Mouse (Mus musculus) erythroid progenitor cell, adult 5-6 weeks (primary cell): ENCODE measurements around the gene Psme2. TPM values are rescaled to one million over a fixed set of nuclear protein-coding genes. Genes with fewer than 3 reads are reported as not detected.

ENCODE experiments used
- ATAC-seq: replicated peaks from 2 replicates; pipeline ENCODE4 v1.8.0; 2016; ENCODE audit warnings: moderate number of reproducible peaks, mild to moderate bottlenecking, moderate TSS enrichment, inconsistent platforms; ENCODE audit not compliant: poor library complexity, low FRiP score, severe bottlenecking
- total RNA-seq, 2 experiments: library from RNA; stranded (forward) in 1 of 2; stranded (reverse) in 1 of 2; fragments of 150-400 nt in 1 of 2; fragments of 186-747, 209-891 nt in 1 of 2; gene quantifications; 2 replicates each; pipeline versions ENCODE4 v1.2.3 to v1.2.4; 2015 to 2017; ENCODE audit warnings: low replicate concordance in 2 of 2

The Psme2 gene
- total RNA-seq, 2 experiments from 2014 or later = 45.1 to 112 TPM

- ATAC-seq = peak; percentile 86
Measured at GRCm38 (mm10) chr14:55540067-55540786, 50.7 kb downstream of the Psme2 start, which contains the start of gene Pck2. Pck2 (plus strand) TSS chr14:55540266.

Other genes with a start within 250 kb of the Psme2 start
Only the 30 nearest of the 31 such genes appear.
- gene Dhrs4, start 112.4 kb downstream of the Psme2 start, total RNA-seq (2015; ENCODE audit: low replicate concordance) = 15.5 and 26.4 TPM in 2 replicates
- 21.8 and 34.7 TPM in 2 replicates for gene Dhrs4, start 112.4 kb downstream of the Psme2 start, total RNA-seq (2017; ENCODE audit: low replicate concordance)
- gene Carmil3, start 100.5 kb downstream of the Psme2 start, total RNA-seq (2015; ENCODE audit: low replicate concordance) = 0.42 TPM in 1 of 2 replicates, not detected in the other
- gene Carmil3, start 100.5 kb downstream of the Psme2 start, total RNA-seq (2017; ENCODE audit: low replicate concordance) = 0.13 TPM in 1 of 2 replicates, not detected in the other
- not detected in 2 replicates for gene Cpne6, start 80.7 kb downstream of the Psme2 start, total RNA-seq (2015; ENCODE audit: low replicate concordance)
- gene Cpne6, start 80.7 kb downstream of the Psme2 start, total RNA-seq (2017; ENCODE audit: low replicate concordance) = not detected in 2 replicates
- 0.84 TPM in 1 of 2 replicates, not detected in the other for gene Nrl, start 66.1 kb downstream of the Psme2 start, total RNA-seq (2015; ENCODE audit: low replicate concordance)
- 0.51 and 0.98 TPM in 2 replicates for gene Nrl, start 66.1 kb downstream of the Psme2 start, total RNA-seq (2017; ENCODE audit: low replicate concordance)
- 79.3 and 89.7 TPM in 2 replicates for gene Pck2, start 50.8 kb downstream of the Psme2 start, total RNA-seq (2015; ENCODE audit: low replicate concordance)
- gene Pck2, start 50.8 kb downstream of the Psme2 start, total RNA-seq (2017; ENCODE audit: low replicate concordance) = 112 and 125 TPM in 2 replicates
- 31.0 and 44.0 TPM in 2 replicates for gene Dcaf11, start 31.1 kb downstream of the Psme2 start, total RNA-seq (2015; ENCODE audit: low replicate concordance)
- 20.2 and 39.3 TPM in 2 replicates for gene Dcaf11, start 31.1 kb downstream of the Psme2 start, total RNA-seq (2017; ENCODE audit: low replicate concordance)
- 6.5 TPM in 1 of 2 replicates, not detected in the other for gene A730061H03Rik, start 30.7 kb downstream of the Psme2 start, total RNA-seq (2015; ENCODE audit: low replicate concordance)
- gene A730061H03Rik, start 30.7 kb downstream of the Psme2 start, total RNA-seq (2017; ENCODE audit: low replicate concordance) = not detected in 2 replicates
- gene Fitm1, start 15.5 kb downstream of the Psme2 start, total RNA-seq (2015; ENCODE audit: low replicate concordance) = not detected in 2 replicates
- not detected in 2 replicates for gene Fitm1, start 15.5 kb downstream of the Psme2 start, total RNA-seq (2017; ENCODE audit: low replicate concordance)
- 287 and 391 TPM in 2 replicates for gene Psme1, start 13.0 kb downstream of the Psme2 start, total RNA-seq (2015; ENCODE audit: low replicate concordance)
- gene Psme1, start 13.0 kb downstream of the Psme2 start, total RNA-seq (2017; ENCODE audit: low replicate concordance) = 37.7 and 64.8 TPM in 2 replicates
- gene Emc9, start 5.8 kb downstream of the Psme2 start, total RNA-seq (2015; ENCODE audit: low replicate concordance) = 11.7 and 19.8 TPM in 2 replicates
- gene Emc9, start 5.8 kb downstream of the Psme2 start, total RNA-seq (2017; ENCODE audit: low replicate concordance) = 3.3 and 14.8 TPM in 2 replicates
- 20.2 and 22.2 TPM in 2 replicates for gene Rnf31, start 595 bp upstream of the Psme2 start, total RNA-seq (2015; ENCODE audit: low replicate concordance)
- gene Rnf31, start 595 bp upstream of the Psme2 start, total RNA-seq (2017; ENCODE audit: low replicate concordance) = 31.8 and 34.7 TPM in 2 replicates
- 70.8 and 89.0 TPM in 2 replicates for gene Irf9, start 12.5 kb upstream of the Psme2 start, total RNA-seq (2015; ENCODE audit: low replicate concordance)
- 87.4 and 106 TPM in 2 replicates for gene Irf9, start 12.5 kb upstream of the Psme2 start, total RNA-seq (2017; ENCODE audit: low replicate concordance)
- gene Rec8, start 26.9 kb upstream of the Psme2 start, total RNA-seq (2015; ENCODE audit: low replicate concordance) = 6.5 TPM in 1 of 2 replicates, not detected in the other
- 1.4 and 7.7 TPM in 2 replicates for gene Rec8, start 26.9 kb upstream of the Psme2 start, total RNA-seq (2017; ENCODE audit: low replicate concordance)
- gene Ipo4, start 44.8 kb upstream of the Psme2 start, total RNA-seq (2015; ENCODE audit: low replicate concordance) = 29.9 and 46.5 TPM in 2 replicates
- 18.1 and 53.9 TPM in 2 replicates for gene Ipo4, start 44.8 kb upstream of the Psme2 start, total RNA-seq (2017; ENCODE audit: low replicate concordance)
- gene Gm49378, start 46.8 kb upstream of the Psme2 start, total RNA-seq (2015; ENCODE audit: low replicate concordance) = 12.3 and 17.2 TPM in 2 replicates
- 3.5 and 7.0 TPM in 2 replicates for gene Gm49378, start 46.8 kb upstream of the Psme2 start, total RNA-seq (2017; ENCODE audit: low replicate concordance)
- gene Tm9sf1, start 52.7 kb upstream of the Psme2 start, total RNA-seq (2015; ENCODE audit: low replicate concordance) = 39.8 and 58.4 TPM in 2 replicates
- gene Tm9sf1, start 52.7 kb upstream of the Psme2 start, total RNA-seq (2017; ENCODE audit: low replicate concordance) = 47.0 and 64.3 TPM in 2 replicates
- 6.5 TPM in 1 of 2 replicates, not detected in the other for gene Tssk4, start 59.1 kb upstream of the Psme2 start, total RNA-seq (2015; ENCODE audit: low replicate concordance)
- 1.3 and 2.5 TPM in 2 replicates for gene Tssk4, start 59.1 kb upstream of the Psme2 start, total RNA-seq (2017; ENCODE audit: low replicate concordance)
- gene Mdp1, start 69.4 kb upstream of the Psme2 start, total RNA-seq (2015; ENCODE audit: low replicate concordance) = 14.3 and 20.5 TPM in 2 replicates
- 2.3 and 14.9 TPM in 2 replicates for gene Mdp1, start 69.4 kb upstream of the Psme2 start, total RNA-seq (2017; ENCODE audit: low replicate concordance)
- gene Gmpr2, start 80.8 kb upstream of the Psme2 start, total RNA-seq (2015; ENCODE audit: low replicate concordance) = 1.7 and 3.6 TPM in 2 replicates
- 9.0 and 14.1 TPM in 2 replicates for gene Gmpr2, start 80.8 kb upstream of the Psme2 start, total RNA-seq (2017; ENCODE audit: low replicate concordance)
- 105 and 189 TPM in 2 replicates for gene Nedd8, start 81.0 kb upstream of the Psme2 start, total RNA-seq (2015; ENCODE audit: low replicate concordance)
- gene Nedd8, start 81.0 kb upstream of the Psme2 start, total RNA-seq (2017; ENCODE audit: low replicate concordance) = 102 and 138 TPM in 2 replicates
- 39.6 and 50.7 TPM in 2 replicates for gene Tinf2, start 90.7 kb upstream of the Psme2 start, total RNA-seq (2015; ENCODE audit: low replicate concordance)
- 31.5 and 57.4 TPM in 2 replicates for gene Tinf2, start 90.7 kb upstream of the Psme2 start, total RNA-seq (2017; ENCODE audit: low replicate concordance)
- gene Tgm1, start 122.8 kb upstream of the Psme2 start, total RNA-seq (2015; ENCODE audit: low replicate concordance) = 1.4 and 4.6 TPM in 2 replicates
- gene Tgm1, start 122.8 kb upstream of the Psme2 start, total RNA-seq (2017; ENCODE audit: low replicate concordance) = 1.8 TPM in 1 of 2 replicates, not detected in the other
- 2.9 and 6.3 TPM in 2 replicates for gene Rabggta, start 131.2 kb upstream of the Psme2 start, total RNA-seq (2015; ENCODE audit: low replicate concordance)
- gene Rabggta, start 131.2 kb upstream of the Psme2 start, total RNA-seq (2017; ENCODE audit: low replicate concordance) = 6.0 TPM in 1 of 2 replicates, not detected in the other
- 6.7 and 39.3 TPM in 2 replicates for gene Dhrs1, start 154.6 kb upstream of the Psme2 start, total RNA-seq (2015; ENCODE audit: low replicate concordance)
- 0.76 and 10.4 TPM in 2 replicates for gene Dhrs1, start 154.6 kb upstream of the Psme2 start, total RNA-seq (2017; ENCODE audit: low replicate concordance)
- gene Nop9, start 154.6 kb upstream of the Psme2 start, total RNA-seq (2015; ENCODE audit: low replicate concordance) = 5.9 and 8.6 TPM in 2 replicates
- 7.2 and 11.7 TPM in 2 replicates for gene Nop9, start 154.6 kb upstream of the Psme2 start, total RNA-seq (2017; ENCODE audit: low replicate concordance)
- gene Cideb, start 167.3 kb upstream of the Psme2 start, total RNA-seq (2015; ENCODE audit: low replicate concordance) = not detected in 2 replicates
- not detected in 2 replicates for gene Cideb, start 167.3 kb upstream of the Psme2 start, total RNA-seq (2017; ENCODE audit: low replicate concordance)
- not detected in 2 replicates for gene Ltb4r2, start 170.3 kb upstream of the Psme2 start, total RNA-seq (2015; ENCODE audit: low replicate concordance)
- gene Ltb4r2, start 170.3 kb upstream of the Psme2 start, total RNA-seq (2017; ENCODE audit: low replicate concordance) = not detected in 2 replicates
- gene Ltb4r1, start 174.8 kb upstream of the Psme2 start, total RNA-seq (2015; ENCODE audit: low replicate concordance) = 8.8 and 11.9 TPM in 2 replicates
- gene Ltb4r1, start 174.8 kb upstream of the Psme2 start, total RNA-seq (2017; ENCODE audit: low replicate concordance) = 2.8 and 8.9 TPM in 2 replicates
- not detected in 2 replicates for gene Adcy4, start 193.0 kb upstream of the Psme2 start, total RNA-seq (2015; ENCODE audit: low replicate concordance)
- not detected in 2 replicates for gene Adcy4, start 193.0 kb upstream of the Psme2 start, total RNA-seq (2017; ENCODE audit: low replicate concordance)
- gene Ripk3, start 197.8 kb upstream of the Psme2 start, total RNA-seq (2015; ENCODE audit: low replicate concordance) = 18.4 and 28.1 TPM in 2 replicates
- 2.3 and 33.1 TPM in 2 replicates for gene Ripk3, start 197.8 kb upstream of the Psme2 start, total RNA-seq (2017; ENCODE audit: low replicate concordance)